Mouse (Mus musculus) lung, postnatal 0 days (tissue): ENCODE results near the gene Psmb6.

Experiments
- CTCF ChIP-seq: IDR thresholded peaks from 2 replicates; pipeline ENCODE4 v1.5.1; 2016; ENCODE audit warnings: antibody characterized with exemption, mild to moderate bottlenecking
- EP300 ChIP-seq: IDR thresholded peaks from 2 replicates; pipeline ENCODE4 v1.6.1; 2016; ENCODE audit warnings: antibody characterized with exemption, mild to moderate bottlenecking, control low read depth

DNA sequence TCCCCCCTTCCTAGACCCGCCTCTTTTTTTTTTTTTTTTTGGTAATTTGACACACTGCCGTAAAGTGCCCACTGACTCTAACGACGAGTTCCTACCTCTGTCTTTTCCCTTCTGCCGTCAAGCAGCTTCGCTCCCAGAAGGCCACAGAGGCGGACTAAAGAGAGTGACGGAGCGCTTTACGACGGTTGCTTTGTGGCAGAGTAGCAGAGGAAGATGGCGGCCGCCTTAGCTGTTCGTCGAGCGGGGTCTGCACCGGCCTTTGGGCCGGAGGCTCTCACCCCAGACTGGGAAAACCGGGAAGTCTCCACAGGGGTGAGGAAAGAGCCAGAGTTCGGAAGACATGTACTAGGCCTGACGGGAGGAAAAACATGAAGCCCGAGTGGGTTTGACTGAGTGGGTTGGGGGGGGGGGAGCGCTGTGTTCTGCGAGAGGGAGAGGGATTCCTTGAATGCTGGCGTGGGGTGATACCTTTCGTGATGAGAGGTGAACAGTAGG lies at the start of gene Psmb6:
- TF ChIP-seq EP300 (0 out of 2 replicates have a peak, but pooled peaks have one; percentile 54), CTCF (no peak)
